Mouse (Mus musculus): ENCODE measurements around the gene Gm2026.
"Not testable (repeated sequence)": the region's sequence is repeated elsewhere in the genome, so short reads cannot be mapped to it uniquely, and the experiment has no call there.

GRCm38 (mm10) chr2:175965031-175965430 lies at the start of gene Gm2026:
- TF ChIP-seq POLR2A (IDR thresholded peaks at IDR 0.05; ENCODE audit: control insufficient read depth, extremely low read depth, insufficient read depth, low read length, poor library complexity); CTCF (IDR thresholded peaks at IDR 0.05; ENCODE audit: borderline replicate concordance, control insufficient read depth, extremely low read depth, insufficient read depth, low read length, poor library complexity): not testable (repeated sequence)

All from thymus, adult 2 months (tissue).